Mouse (Mus musculus) small intestine, adult 2 months (tissue): ENCODE results near the gene Dact3. TPM values are rescaled to one million over a fixed set of nuclear protein-coding genes. Genes with fewer than 3 reads are reported as not detected.

Experiments used
- H3K27ac ChIP-seq: fragments of 200-500 bp; 2 replicates; pipeline ENCODE4 v1.5.1; 2012; ENCODE audit warnings: low read depth, low read length, control low read depth, inconsistent platforms; ENCODE audit not compliant: insufficient read depth
- H3K27me3 ChIP-seq: fragments of 200-500 bp; 2 replicates; pipeline ENCODE4 v1.6.1; 2012; ENCODE audit warnings: mild to moderate bottlenecking, moderate library complexity, low read length, inconsistent platforms; ENCODE audit not compliant: control insufficient read depth, insufficient read depth
- H3K36me3 ChIP-seq: fragments of 200-500 bp; 2 replicates; pipeline ENCODE4 v1.6.1; 2012; ENCODE audit warnings: mild to moderate bottlenecking, low read length, control low read depth, inconsistent platforms; ENCODE audit not compliant: control insufficient read depth, insufficient read depth
- H3K4me1 ChIP-seq: fragments of 200-500 bp; 2 replicates; pipeline ENCODE4 v1.6.1; 2012; ENCODE audit warnings: low read length, inconsistent platforms, mixed read lengths; ENCODE audit not compliant: control insufficient read depth, insufficient read depth, insufficient read length
- H3K4me3 ChIP-seq: fragments of 200-500 bp; 2 replicates; pipeline ENCODE4 v1.5.1; 2012; ENCODE audit warnings: low read depth, mild to moderate bottlenecking, control low read depth, inconsistent platforms, low read length, moderate library complexity
- CTCF ChIP-seq: fragments of 200-500 bp; IDR thresholded peaks from 2 replicates; pipeline ENCODE4 v1.5.1; 2012; ENCODE audit warnings: low read depth, mild to moderate bottlenecking, control low read depth, inconsistent platforms, low read length, moderate library complexity, mixed read lengths; ENCODE audit not compliant: insufficient replicate concordance, insufficient read length; ENCODE audit errors: extremely low read depth
- POLR2A ChIP-seq: fragments of 200-500 bp; IDR thresholded peaks from 2 replicates; pipeline ENCODE4 v1.6.1; 2012; ENCODE audit warnings: low read depth, mild to moderate bottlenecking, control low read depth, inconsistent platforms, low read length, moderate library complexity
- WGBS: fragments of 180-500 bp; shearing (Covaris S2); methylation state at CpG from one replicate; pipeline ENCODE4 v1.1.7; 2018; 5-methylcytosine and 5-hydroxymethylcytosine counted together
- polyA plus RNA-seq: library from polyadenylated mRNA; depleted of rRNA; stranded (reverse); fragments of >200 nt; gene quantifications from 2 replicates; pipeline ENCODE4 v1.2.3, GENCODE M21; 2012

The Dact3 gene
- polyA plus RNA-seq, 1 experiment, result 21.6 TPM

- H3K27me3 ChIP-seq, result no peaks in the 10 kb centered on the region
- H3K4me1 ChIP-seq, result no peaks in the 10 kb centered on the region; the same call in 1 of the 2 replicates
- no peaks in the 10 kb centered on the region for H3K36me3 ChIP-seq
- H3K27ac ChIP-seq, result no peak overlapping the region
- TF ChIP-seq CTCF, result no peak
- TF ChIP-seq POLR2A, result no peak
- H3K4me3 ChIP-seq, result no peak overlapping the region
- 66% methylated on average over 9 of the region's 9 CpGs for WGBS
Measured at GRCm38 (mm10) chr7:16905491-16906021, 30.4 kb downstream of the Dact3 start.

GRCm38 (mm10) chr7:16906281-16906680 is 31.2 kb downstream of the Dact3 start, which contains the start of gene Ptgir:
TSS of gene Ptgir (plus strand) at chr7:16906490.
- Histone ChIP-seq H3K36me3 (no peaks in the 10 kb centered on the region), H3K4me3 (peak within 1 kb of the TSS; percentile 20), H3K27ac (no peak within 1 kb of the TSS), H3K27me3 (no peaks in the 10 kb centered on the region), H3K4me1 (no peaks in the 10 kb centered on the region; the same call in 1 of the 2 replicates)
- no peak for TF ChIP-seq POLR2A
- TF ChIP-seq CTCF, result no peak
- WGBS, result 27% methylated on average over 6 of the region's 6 CpGs

DNA sequence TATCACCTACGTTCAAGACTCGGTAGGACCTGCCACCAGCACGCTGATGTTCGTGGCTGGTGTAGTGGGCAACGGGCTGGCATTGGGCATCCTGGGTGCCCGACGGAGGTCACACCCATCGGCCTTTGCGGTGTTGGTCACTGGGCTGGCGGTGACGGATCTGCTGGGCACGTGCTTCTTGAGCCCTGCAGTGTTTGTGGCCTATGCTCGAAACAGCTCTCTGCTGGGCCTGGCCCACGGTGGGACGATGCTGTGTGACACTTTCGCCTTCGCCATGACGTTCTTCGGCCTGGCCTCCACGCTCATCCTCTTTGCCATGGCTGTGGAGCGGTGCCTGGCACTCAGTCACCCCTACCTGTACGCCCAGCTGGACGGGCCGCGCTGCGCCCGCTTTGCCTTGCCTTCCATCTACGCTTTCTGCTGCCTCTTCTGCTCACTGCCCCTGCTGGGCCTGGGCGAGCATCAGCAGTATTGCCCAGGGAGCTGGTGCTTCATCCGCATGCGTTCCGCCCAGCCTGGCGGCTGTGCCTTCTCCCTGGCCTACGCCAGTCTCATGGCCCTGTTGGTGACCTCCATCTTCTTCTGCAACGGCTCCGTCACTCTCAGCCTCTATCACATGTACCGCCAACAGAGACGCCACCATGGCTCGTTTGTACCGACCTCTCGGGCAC is 31.9 kb downstream of the Dact3 start:
- TF ChIP-seq POLR2A (no peak), CTCF (no peak)
- 89% methylated on average over 41 of the region's 41 CpGs for WGBS
- H3K27me3 ChIP-seq, result no peaks in the 10 kb centered on the region
- H3K4me1 ChIP-seq, result no peaks in the 10 kb centered on the region; the same call in 1 of the 2 replicates
- H3K4me3 ChIP-seq, result peak overlapping the region; percentile 20
- H3K27ac ChIP-seq, result no peak overlapping the region
- H3K36me3 ChIP-seq, result no peaks in the 10 kb centered on the region

DNA sequence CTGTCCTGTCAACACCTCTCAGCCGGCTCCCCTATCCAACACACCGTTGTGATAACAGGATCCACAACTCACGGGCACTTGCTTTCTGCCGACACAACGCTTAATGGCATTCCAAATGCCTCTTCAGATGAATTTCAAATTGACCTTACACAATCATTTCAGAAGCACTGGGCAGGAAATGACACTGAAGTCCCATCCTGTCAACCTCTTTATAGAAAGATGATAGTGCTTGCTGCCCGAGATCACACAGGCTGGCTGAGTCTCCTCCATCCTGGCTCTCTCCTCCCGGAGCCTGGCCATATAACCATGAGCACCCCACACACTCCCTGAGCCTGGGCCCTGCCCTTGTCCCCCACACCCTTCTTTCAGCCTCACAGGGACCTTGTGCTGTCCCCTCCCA is 32.7 kb downstream of the Dact3 start:
- Histone ChIP-seq H3K4me3 (peak overlapping the region; percentile 22), H3K4me1 (no peaks in the 10 kb centered on the region; the same call in 1 of the 2 replicates), H3K27ac (no peak overlapping the region), H3K36me3 (no peaks in the 10 kb centered on the region), H3K27me3 (no peaks in the 10 kb centered on the region)
- no peak for TF ChIP-seq POLR2A
- no peak for TF ChIP-seq CTCF
- WGBS, result 55% methylated on average over 7 of the region's 7 CpGs

DNA sequence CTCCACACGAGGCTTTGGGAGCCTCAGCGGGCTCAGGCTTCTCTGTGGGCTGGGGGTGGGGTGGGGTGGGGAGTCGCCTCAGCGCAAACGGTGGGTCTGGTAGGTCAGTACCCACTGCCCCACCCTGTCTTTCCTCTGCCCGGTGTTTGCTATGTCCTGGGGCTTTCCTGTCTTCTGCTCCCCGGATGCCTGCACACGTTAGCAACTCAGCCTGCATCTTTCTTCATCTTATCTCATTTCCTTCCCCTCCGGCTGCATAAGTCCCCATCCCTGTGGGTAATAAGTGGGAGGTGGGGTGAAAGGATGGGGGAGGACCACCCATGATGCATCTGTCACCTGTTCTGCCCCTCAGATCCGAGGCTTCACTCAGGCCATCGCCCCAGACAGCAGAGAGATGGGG is 33.2 kb downstream of the Dact3 start:
- H3K27me3 ChIP-seq, result no peaks in the 10 kb centered on the region
- H3K36me3 ChIP-seq, result no peaks in the 10 kb centered on the region
- WGBS, result 28% methylated on average over 11 of the region's 11 CpGs
- peak overlapping the region; percentile 22 for H3K4me3 ChIP-seq
- no peaks in the 10 kb centered on the region; the same call in 1 of the 2 replicates for H3K4me1 ChIP-seq
- TF ChIP-seq POLR2A, result no peak
- no peak for TF ChIP-seq CTCF
- peak overlapping the region; percentile 14; the same call in 1 of the 2 replicates for H3K27ac ChIP-seq

GRCm38 (mm10) chr7:16908859-16909258 is 33.7 kb downstream of the Dact3 start:
- peak overlapping the region; percentile 15 for H3K4me3 ChIP-seq
- H3K27me3 ChIP-seq, result no peaks in the 10 kb centered on the region
- H3K4me1 ChIP-seq, result no peaks in the 10 kb centered on the region; the same call in 1 of the 2 replicates
- WGBS, result 59% methylated on average over 11 of the region's 11 CpGs
- H3K36me3 ChIP-seq, result no peaks in the 10 kb centered on the region
- no peak overlapping the region; the same call in 1 of the 2 replicates for H3K27ac ChIP-seq
- TF ChIP-seq CTCF (no peak), POLR2A (no peak)

GRCm38 (mm10) chr7:16909909-16910308 is 34.8 kb downstream of the Dact3 start:
- Histone ChIP-seq H3K4me1 (no peaks in the 10 kb centered on the region; the same call in 1 of the 2 replicates), H3K27me3 (no peaks in the 10 kb centered on the region), H3K4me3 (no peak overlapping the region), H3K27ac (no peak overlapping the region), H3K36me3 (peaks cover 7% of the 10 kb centered on the region)
- TF ChIP-seq POLR2A (no peak), CTCF (no peak)
- 56% methylated on average over 10 of the region's 10 CpGs for WGBS
